Mouse (Mus musculus): Measurements from ENCODE around the gene Pde6h.
"Not testable (repeated sequence)": the region's sequence is repeated elsewhere in the genome, so short reads cannot be mapped to it uniquely, and the experiment has no call there.

Gene Pde6h

GRCm38 (mm10) chr6:136923532-136923931 is at the start of gene Pde6h:
Pde6h (plus strand) TSS chr6:136923832.
- in situ Hi-C loops (cut with MseI, MboI), result loop anchor here in 1 of 2 experiments (5.0 kb wide), 1 partner anchor 61 kb away; no protein-coding TSS in a partner anchor

- in situ Hi-C loops (cut with MseI, MboI), result no loop called here
Observed at GRCm38 (mm10) chr6:136874599-136874998, 49.0 kb upstream of the Pde6h start.

- in situ Hi-C loops (cut with MseI, MboI), result no loop called here
Observed at GRCm38 (mm10) chr6:136875670-136876069, 48.0 kb upstream of the Pde6h start, which contains the start of gene Mgp. Mgp (minus strand) TSS chr6:136875823.

GRCm38 (mm10) chr6:136881678-136882077 is 42.0 kb upstream of the Pde6h start:
- in situ Hi-C loops (cut with MseI, MboI), result no loop called here

- in situ Hi-C loops (cut with MseI, MboI), result no loop called here
Observed at GRCm38 (mm10) chr6:136883431-136883915, 40.2 kb upstream of the Pde6h start.

- in situ Hi-C loops (cut with MseI, MboI), result no loop called here
Observed at GRCm38 (mm10) chr6:136883961-136884360, 39.7 kb upstream of the Pde6h start.

GRCm38 (mm10) chr6:136884766-136885165 is 38.9 kb upstream of the Pde6h start:
- in situ Hi-C loops (cut with MseI, MboI), result not testable (repeated sequence)

GRCm38 (mm10) chr6:136887854-136888253 is 35.8 kb upstream of the Pde6h start:
- in situ Hi-C loops (cut with MseI, MboI), result no loop called here

GRCm38 (mm10) chr6:136889067-136889466 is 34.6 kb upstream of the Pde6h start:
- in situ Hi-C loops (cut with MseI, MboI), result no loop called here

GRCm38 (mm10) chr6:136889554-136889953 is 34.1 kb upstream of the Pde6h start:
- in situ Hi-C loops (cut with MseI, MboI), result no loop called here

- in situ Hi-C loops (cut with MseI, MboI), result no loop called here
Observed at GRCm38 (mm10) chr6:136892002-136892401, 31.6 kb upstream of the Pde6h start.

GRCm38 (mm10) chr6:136894532-136895339 is 28.9 kb upstream of the Pde6h start:
- in situ Hi-C loops (cut with MseI, MboI), result no loop called here

GRCm38 (mm10) chr6:136897789-136898188 is 25.8 kb upstream of the Pde6h start:
- in situ Hi-C loops (cut with MseI, MboI), result no loop called here

GRCm38 (mm10) chr6:136898222-136898621 is 25.4 kb upstream of the Pde6h start:
- in situ Hi-C loops (cut with MseI, MboI), result no loop called here

GRCm38 (mm10) chr6:136898954-136899353 is 24.7 kb upstream of the Pde6h start:
- in situ Hi-C loops (cut with MseI, MboI), result no loop called here

- in situ Hi-C loops (cut with MseI, MboI), result no loop called here
Observed at GRCm38 (mm10) chr6:136900369-136901009, 23.1 kb upstream of the Pde6h start.

- in situ Hi-C loops (cut with MseI, MboI), result no loop called here
Observed at GRCm38 (mm10) chr6:136901010-136901409, 22.6 kb upstream of the Pde6h start.

- in situ Hi-C loops (cut with MseI, MboI), result no loop called here
Observed at GRCm38 (mm10) chr6:136902527-136902926, 21.1 kb upstream of the Pde6h start.

- in situ Hi-C loops (cut with MseI, MboI), result no loop called here
Observed at GRCm38 (mm10) chr6:136903885-136904470, 19.7 kb upstream of the Pde6h start.

- in situ Hi-C loops (cut with MseI, MboI), result no loop called here
Observed at GRCm38 (mm10) chr6:136906283-136906936, 17.2 kb upstream of the Pde6h start.

GRCm38 (mm10) chr6:136906937-136907293 is 16.7 kb upstream of the Pde6h start:
- in situ Hi-C loops (cut with MseI, MboI), result no loop called here
